Comparison of ENCODE assay signal across 8 mouse cellular contexts in genomic region chr9:43286870-43287269, GRCm38 (mm10). TPM values are rescaled to one million over a fixed set of nuclear protein-coding genes. Genes with fewer than 3 reads are reported as not detected.
DNase-seq lines count a peak whose midpoint lies in the region; ATAC-seq and TF ChIP-seq lines count a peak whose summit lies in the region.

No protein-coding gene starts in this region.

- intact Hi-C loops in gastrocnemius, adult 2 months (cut with DNase I) = loop anchor here (10.0 kb wide), 1 partner anchor 282 kb away; no protein-coding TSS in a partner anchor

- TF ChIP-seq CTCF in gastrocnemius, adult 2 months (IDR thresholded peaks at IDR 0.05) = peak; percentile 95
- peak; percentile 89 for TF ChIP-seq CTCF in midbrain, postnatal 0 days (IDR thresholded peaks at IDR 0.05)

- H3K9me3 ChIP-seq in limb, embryonic 14.5 days (ENCODE audit: control insufficient read depth, low read length) = no peaks in the 10 kb centered on the region
- no peaks in the 10 kb centered on the region for H3K9me3 ChIP-seq in midbrain, postnatal 0 days (ENCODE audit: low read length)

- peak; percentile 74 for ATAC-seq in limb, embryonic 14.5 days (ENCODE audit: low FRiP score, low read depth)
- ATAC-seq in midbrain, postnatal 0 days (ENCODE audit: low FRiP score) = peak; percentile 36; the same call in 1 of the 2 replicates

- H3K27ac ChIP-seq in gastrocnemius, adult 2 months = no peak overlapping the region
- no peak overlapping the region for H3K27ac ChIP-seq in limb, embryonic 14.5 days (replicated peaks; ENCODE audit: low read depth, low read length)
- H3K27ac ChIP-seq in midbrain, postnatal 0 days (ENCODE audit: low read depth, low read length) = no peak overlapping the region

- DNase-seq in gastrocnemius, adult 2 months = peak; percentile 77
- DNase-seq in gastrocnemius, postnatal 25 days = no peak
- peak; percentile 71 to 78 for DNase-seq in cerebellum, postnatal 25 days
- peak; percentile 61 to 64 for DNase-seq in frontal cortex, postnatal 36 days (ENCODE audit: low spot score in 2 of 2)
- peak; percentile 23 for DNase-seq in kidney, adult 11 months
- peak; percentile 59 for DNase-seq in limb, embryonic 14.5 days (ENCODE audit: low spot score)
- DNase-seq in midbrain, postnatal 0 days (ENCODE audit: low spot score) = peak; percentile 70
- DNase-seq in testis, postnatal 14 days (ENCODE audit: low spot score) = peak; percentile 82

- no peak overlapping the region for H3K4me3 ChIP-seq in gastrocnemius, adult 2 months
- 0 out of 2 replicates have a peak overlapping the region, but pooled peaks have one; percentile 3 for H3K4me3 ChIP-seq in limb, embryonic 14.5 days (replicated peaks; ENCODE audit: low read length)
- no peak overlapping the region for H3K4me3 ChIP-seq in midbrain, postnatal 0 days (ENCODE audit: low read depth, low read length)

- H3K4me2 ChIP-seq in limb, embryonic 14.5 days (replicated peaks; ENCODE audit: low read depth, low read length, severe bottlenecking) = peak overlapping the region; percentile 14; the same call in 1 of the 2 replicates
- peak overlapping the region; percentile 22; the same call in 1 of the 2 replicates for H3K4me2 ChIP-seq in midbrain, postnatal 0 days (ENCODE audit: low read depth, low read length, poor library complexity, severe bottlenecking)

- WGBS in limb, embryonic 14.5 days = 2% methylated on average over 20 of the region's 20 CpGs
- WGBS in midbrain, postnatal 0 days = 2% methylated on average over 19 of the region's 20 CpGs

- no peaks in the 10 kb centered on the region for H3K27me3 ChIP-seq in limb, embryonic 14.5 days (ENCODE audit: control insufficient read depth, insufficient read depth, low read length)
- no peaks in the 10 kb centered on the region for H3K27me3 ChIP-seq in midbrain, postnatal 0 days (ENCODE audit: insufficient read depth, low read length)

- 0 out of 2 replicates have a peak, but pooled peaks cover 4% of the 10 kb centered on the region for H3K4me1 ChIP-seq in limb, embryonic 14.5 days (ENCODE audit: control insufficient read depth, insufficient read depth, low read length)
- no peaks in the 10 kb centered on the region for H3K4me1 ChIP-seq in midbrain, postnatal 0 days (ENCODE audit: insufficient read depth, low read length)

- no peak for TF ChIP-seq POLR2A in limb, embryonic 14.5 days (IDR thresholded peaks at IDR 0.05; ENCODE audit: borderline replicate concordance, extremely low read depth, insufficient read depth, insufficient read length)

- no peaks in the 10 kb centered on the region for H3K36me3 ChIP-seq in limb, embryonic 14.5 days (ENCODE audit: control insufficient read depth, insufficient read depth, low read length)
- no peaks in the 10 kb centered on the region for H3K36me3 ChIP-seq in midbrain, postnatal 0 days (ENCODE audit: insufficient read depth, low read length)

- H3K9ac ChIP-seq in limb, embryonic 14.5 days (ENCODE audit: low read depth, low read length, severe bottlenecking) = peak overlapping the region; percentile 38
- no peak overlapping the region for H3K9ac ChIP-seq in midbrain, postnatal 0 days (replicated peaks; ENCODE audit: low read length, poor library complexity, severe bottlenecking)

RNA-seq across cellular contexts. Expression of gene Trim29, which starts 23.8 kb away (rescaled TPM):
- total RNA-seq in gastrocnemius, adult 2 months (2021) = not detected
- total RNA-seq in gastrocnemius, postnatal 25 days (2021) = not detected
- 41.5 and 49.4 TPM in 2 replicates for polyA plus RNA-seq in limb, embryonic 14.5 days (2012; rRNA removed)
- 68.8 and 77.6 TPM in 2 replicates for polyA plus RNA-seq in limb, embryonic 14.5 days (2014; fragmentation: Nextera tagmentation; extraction: Ambion mirVana)
- 0.24 and 2.4 TPM in 2 replicates for total RNA-seq in midbrain, postnatal 0 days (2014; rRNA removed)
- polyA plus RNA-seq in midbrain, postnatal 0 days (2015; fragmentation: Nextera tagmentation; extraction: Ambion mirVana) = 0.12 and 0.16 TPM in 2 replicates

RNA-seq across cellular contexts. Expression of gene Oaf, which starts 47.2 kb away (rescaled TPM):
- 1 to 10 TPM; 2.9 to 8.9 TPM for total RNA-seq in gastrocnemius, adult 2 months (2021)
- total RNA-seq in gastrocnemius, postnatal 25 days (2021) = 10 to 100 TPM in 1 of 2 experiments, 1 to 10 TPM in 1; 8.6 to 10.6 TPM
- polyA plus RNA-seq in limb, embryonic 14.5 days (2012; rRNA removed) = 149 and 154 TPM in 2 replicates
- polyA plus RNA-seq in limb, embryonic 14.5 days (2014; fragmentation: Nextera tagmentation; extraction: Ambion mirVana) = 145 and 172 TPM in 2 replicates
- 4.7 and 4.9 TPM in 2 replicates for total RNA-seq in midbrain, postnatal 0 days (2014; rRNA removed)
- polyA plus RNA-seq in midbrain, postnatal 0 days (2015; fragmentation: Nextera tagmentation; extraction: Ambion mirVana) = 4.5 and 4.7 TPM in 2 replicates
